Mouse (Mus musculus) spleen, adult 18-20 months (tissue): ENCODE measurements around the gene Pdlim1.
A peak's percentile ranks its signal among the peaks of the same experiment; 100 is the strongest.
"Not testable (repeated sequence)": the region's sequence is repeated elsewhere in the genome, so short reads cannot be mapped to it uniquely, and the experiment has no call there.

Experiments used
- DNase-seq, 2 experiments: peaks; one replicate each; pipeline ENCODE4 v3.0.0; 2022; ENCODE audit warnings: mixed read lengths in 2 of 2

The Pdlim1 gene

GRCm38 (mm10) chr19:40240360-40240759 is 31.3 kb downstream of the Pdlim1 start:
- DNase-seq: no peak

GRCm38 (mm10) chr19:40238175-40238850 is 33.3 kb downstream of the Pdlim1 start:
- DNase-seq: no peak

- DNase-seq: no peak
Observed at GRCm38 (mm10) chr19:40232560-40232959, 39.1 kb downstream of the Pdlim1 start.

GRCm38 (mm10) chr19:40231825-40232541 is 39.7 kb downstream of the Pdlim1 start:
- DNase-seq: no peak

GRCm38 (mm10) chr19:40231074-40231738 is 40.4 kb downstream of the Pdlim1 start:
- no peak for DNase-seq

- no peak for DNase-seq
Observed at GRCm38 (mm10) chr19:40226516-40227151, 45.0 kb downstream of the Pdlim1 start.

GRCm38 (mm10) chr19:40225761-40226110 is 45.9 kb downstream of the Pdlim1 start:
- no peak for DNase-seq

GRCm38 (mm10) chr19:40225102-40225760 is 46.4 kb downstream of the Pdlim1 start:
- peak in 1 of 2 experiments; percentile 57 for DNase-seq

- not testable (repeated sequence) for DNase-seq
Observed at GRCm38 (mm10) chr19:40222307-40222706, 49.3 kb downstream of the Pdlim1 start.

GRCm38 (mm10) chr19:40220878-40221277 is 50.8 kb downstream of the Pdlim1 start:
- no peak for DNase-seq

GRCm38 (mm10) chr19:40202947-40203346 is 68.7 kb downstream of the Pdlim1 start:
- DNase-seq: not testable (repeated sequence)

- no peak for DNase-seq
Observed at GRCm38 (mm10) chr19:40190596-40190995, 81.0 kb downstream of the Pdlim1 start.

- DNase-seq: no peak
Observed at GRCm38 (mm10) chr19:40187160-40187559, 84.5 kb downstream of the Pdlim1 start, which contains the start of gene Cyp2c70. TSS of gene Cyp2c70 (minus strand) at chr19:40187333.

GRCm38 (mm10) chr19:40183600-40183999 is 88.0 kb downstream of the Pdlim1 start:
- no peak for DNase-seq

- DNase-seq: no peak
Observed at GRCm38 (mm10) chr19:40178311-40178710, 93.3 kb downstream of the Pdlim1 start.
